Mouse (Mus musculus) C2C12 (cell line): ENCODE data around the gene Aktip.

Experiments used
- CEBPB ChIP-seq: IDR thresholded peaks from one replicate; pipeline ENCODE4 v1.6.1; 2011; ENCODE audit warnings: low read depth, mild to moderate bottlenecking, control low read depth, moderate library complexity
- CTCF ChIP-seq: IDR thresholded peaks from one replicate; pipeline ENCODE4 v1.5.1; 2011; ENCODE audit not compliant: control insufficient read depth, insufficient read depth, insufficient read length
- FOSL1 ChIP-seq: IDR thresholded peaks from one replicate; pipeline ENCODE4 v1.8.0; 2011; ENCODE audit warnings: mild to moderate bottlenecking, low read length; ENCODE audit not compliant: poor library complexity, insufficient read depth, severe bottlenecking
- MAX ChIP-seq: IDR thresholded peaks from one replicate; pipeline ENCODE4 v1.6.1; 2011; ENCODE audit warnings: mild to moderate bottlenecking, control low read depth
- MYOD1 ChIP-seq: IDR thresholded peaks from one replicate; pipeline ENCODE4 v1.6.1; 2011; ENCODE audit warnings: low read depth; ENCODE audit not compliant: control insufficient read depth, insufficient read length
- MYOG ChIP-seq: IDR thresholded peaks from one replicate; pipeline ENCODE4 v1.6.1; 2011; ENCODE audit not compliant: control insufficient read depth, insufficient read length; ENCODE audit errors: extremely low read depth
- USF1 ChIP-seq: IDR thresholded peaks from one replicate; pipeline ENCODE4 v1.6.1; 2011; ENCODE audit warnings: low read depth, mild to moderate bottlenecking, control low read depth, moderate library complexity

- no peak for TF ChIP-seq CEBPB
- no peak for TF ChIP-seq CTCF
- TF ChIP-seq MYOD1 = no peak
- TF ChIP-seq USF1 = no peak
- no peak for TF ChIP-seq MYOG
- no peak for TF ChIP-seq MAX
- TF ChIP-seq FOSL1 = no peak
Observed at GRCm38 (mm10) chr8:91117537-91117936, 82.2 kb downstream of the Aktip start.
